Mouse (Mus musculus): Measurements from ENCODE around the gene Rrp7a.

DNA sequence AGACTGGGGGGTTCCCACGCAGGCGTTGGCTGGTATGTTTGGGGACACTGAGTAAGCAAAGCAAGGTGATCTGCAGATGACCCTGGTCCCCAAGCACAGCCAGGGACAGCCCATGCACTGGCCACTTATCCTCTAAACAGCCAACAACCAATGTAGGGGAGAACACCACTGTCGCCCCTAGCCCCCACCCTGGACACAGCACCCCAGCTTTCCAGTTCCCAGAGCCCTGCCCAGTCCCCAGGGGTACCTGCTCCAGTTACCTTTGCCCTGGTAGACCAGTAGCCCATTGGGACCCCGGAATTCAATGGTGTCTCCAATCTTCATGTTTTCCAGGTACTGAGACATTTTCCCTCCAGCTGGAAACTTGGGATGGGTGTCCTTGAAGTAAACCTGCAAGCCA is 38.0 kb upstream of the Rrp7a start:
- TF ChIP-seq TAL1 (IDR thresholded peaks at IDR 0.05; ENCODE audit: low read length): no peak
- no peak for TF ChIP-seq GATA1 (IDR thresholded peaks at IDR 0.05; ENCODE audit: low read length)

All from erythroblast, embryonic 14.5 days (primary cell).